Mouse (Mus musculus) heart, embryonic 11.5 days (tissue): ENCODE measurements around the gene Kmt2a. TPM values are rescaled to one million over a fixed set of nuclear protein-coding genes. Genes with fewer than 3 reads are reported as not detected.
A peak's percentile ranks its signal among the peaks of the same experiment; 100 is the strongest.
"Not testable (repeated sequence)": the region's sequence is repeated elsewhere in the genome, so short reads cannot be mapped to it uniquely, and the experiment has no call there.

Source experiments
- ATAC-seq: fragments of 200-750 bp; cut with Nextera tagmentation; replicated peaks from 2 replicates; pipeline ENCODE4 v1.8.0; 2017; ENCODE audit warnings: moderate library complexity; ENCODE audit not compliant: insufficient number of reproducible peaks, low FRiP score, low TSS enrichment
- H3K27ac ChIP-seq: fragments of 300-500 bp; sonication (generic); 2 replicates; pipeline ENCODE4 v1.5.1; 2014; ENCODE audit warnings: mild to moderate bottlenecking, low read depth, low read length
- H3K27me3 ChIP-seq: fragments of 300-500 bp; sonication (generic); 2 replicates; pipeline ENCODE4 v1.6.1; 2014; ENCODE audit warnings: mild to moderate bottlenecking, low read length, mixed read lengths; ENCODE audit not compliant: control insufficient read depth, insufficient read depth
- H3K36me3 ChIP-seq: fragments of 300-500 bp; sonication (generic); 2 replicates; pipeline ENCODE4 v1.6.1; 2014; ENCODE audit warnings: mild to moderate bottlenecking, low read length, moderate library complexity, mixed read lengths; ENCODE audit not compliant: control insufficient read depth, insufficient read depth
- H3K4me1 ChIP-seq: fragments of 300-500 bp; sonication (generic); 2 replicates; pipeline ENCODE4 v1.6.1; 2014; ENCODE audit warnings: low read length; ENCODE audit not compliant: control insufficient read depth, insufficient read depth
- H3K4me2 ChIP-seq: fragments of 300-500 bp; sonication (generic); 2 replicates; pipeline ENCODE4 v1.6.1; 2014; ENCODE audit warnings: mild to moderate bottlenecking, moderate library complexity
- H3K4me3 ChIP-seq: fragments of 300-500 bp; sonication (generic); 2 replicates; pipeline ENCODE4 v1.5.1; 2014; ENCODE audit warnings: low read depth, low read length
- H3K9ac ChIP-seq: fragments of 300-500 bp; sonication (generic); 2 replicates; pipeline ENCODE4 v1.6.1; 2014; ENCODE audit warnings: mild to moderate bottlenecking, low read depth, low read length, moderate library complexity
- H3K9me3 ChIP-seq: fragments of 300-500 bp; sonication (generic); replicated peaks from 2 replicates; pipeline ENCODE4 v1.6.1; 2016; ENCODE audit warnings: low read length; ENCODE audit not compliant: control insufficient read depth
- WGBS: fragments of 180-500 bp; shearing (Covaris S2); extraction: QIAGEN DNeasy Blood & Tissue Kit; methylation state at CpG from one replicate; pipeline ENCODE4 v1.1.7; 2014; ENCODE audit not compliant: insufficient replicate concordance; 5-methylcytosine and 5-hydroxymethylcytosine counted together
- polyA plus RNA-seq: library from polyadenylated mRNA; unstranded; fragments of >200 nt; fragmentation: Nextera tagmentation; extraction: Ambion mirVana; gene quantifications from 2 replicates; pipeline ENCODE4 v1.2.1, GENCODE M21; 2014

Gene Kmt2a
- polyA plus RNA-seq, 1 experiment from 2014 or later, result 13.9 TPM

DNA sequence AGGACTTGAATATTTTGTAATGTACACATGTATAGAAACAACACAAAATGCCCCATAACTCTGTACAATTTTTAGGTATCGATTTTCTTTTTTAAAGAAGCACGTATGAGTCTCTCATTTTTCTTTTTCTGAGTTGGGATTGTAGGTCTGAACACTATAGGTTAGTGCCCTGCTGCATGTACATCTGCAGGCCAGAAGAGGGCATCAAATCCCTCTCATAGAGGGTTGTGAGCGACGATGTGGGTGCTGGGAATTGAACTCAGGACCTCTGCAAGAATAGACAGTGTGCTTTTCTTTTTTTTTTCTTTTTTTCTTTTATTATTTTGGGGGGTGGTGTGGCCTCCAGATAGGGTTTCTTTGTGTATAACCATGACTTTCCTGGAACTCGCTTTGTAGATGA, 109.7 kb downstream of the Kmt2a start:
- Histone ChIP-seq H3K27ac (no peak overlapping the region), H3K4me3 (no peak overlapping the region), H3K4me1 (peaks cover 7% of the 10 kb centered on the region; the same call in 1 of the 2 replicates), H3K4me2 (no peak overlapping the region), H3K36me3 (no peaks in the 10 kb centered on the region; the same call in 1 of the 2 replicates), H3K9ac (no peak overlapping the region), H3K27me3 (no peaks in the 10 kb centered on the region), H3K9me3 (no peaks in the 10 kb centered on the region)
- WGBS, result 90% methylated on average over 5 of the region's 5 CpGs
- no peak for ATAC-seq

DNA sequence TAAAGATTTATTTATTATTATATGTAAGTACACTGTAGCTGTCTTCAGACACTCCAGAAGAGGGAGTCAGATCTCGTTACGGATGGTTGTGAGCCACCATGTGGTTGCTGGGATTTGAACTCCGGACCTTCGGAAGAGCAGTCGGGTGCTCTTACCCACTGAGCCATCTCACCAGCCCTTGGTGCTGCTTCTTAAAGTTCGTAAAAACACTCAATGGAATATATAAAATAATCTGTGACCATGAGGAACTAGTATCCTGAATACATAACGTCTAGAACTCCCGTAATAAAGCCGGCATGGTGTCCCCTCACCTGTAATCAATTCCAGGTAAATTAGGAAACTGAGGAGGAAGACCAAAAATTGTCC, 113.1 kb downstream of the Kmt2a start:
- 42% methylated on average over 7 of the region's 9 CpGs for WGBS
- Histone ChIP-seq H3K4me2 (peak overlapping the region; percentile 39), H3K4me3 (peak overlapping the region; percentile 92), H3K27ac (peak overlapping the region; percentile 91; the same call in 1 of the 2 replicates)
- not testable (repeated sequence) for H3K4me1 ChIP-seq, H3K27me3 ChIP-seq, H3K9ac ChIP-seq, ATAC-seq, H3K9me3 ChIP-seq, H3K36me3 ChIP-seq

DNA sequence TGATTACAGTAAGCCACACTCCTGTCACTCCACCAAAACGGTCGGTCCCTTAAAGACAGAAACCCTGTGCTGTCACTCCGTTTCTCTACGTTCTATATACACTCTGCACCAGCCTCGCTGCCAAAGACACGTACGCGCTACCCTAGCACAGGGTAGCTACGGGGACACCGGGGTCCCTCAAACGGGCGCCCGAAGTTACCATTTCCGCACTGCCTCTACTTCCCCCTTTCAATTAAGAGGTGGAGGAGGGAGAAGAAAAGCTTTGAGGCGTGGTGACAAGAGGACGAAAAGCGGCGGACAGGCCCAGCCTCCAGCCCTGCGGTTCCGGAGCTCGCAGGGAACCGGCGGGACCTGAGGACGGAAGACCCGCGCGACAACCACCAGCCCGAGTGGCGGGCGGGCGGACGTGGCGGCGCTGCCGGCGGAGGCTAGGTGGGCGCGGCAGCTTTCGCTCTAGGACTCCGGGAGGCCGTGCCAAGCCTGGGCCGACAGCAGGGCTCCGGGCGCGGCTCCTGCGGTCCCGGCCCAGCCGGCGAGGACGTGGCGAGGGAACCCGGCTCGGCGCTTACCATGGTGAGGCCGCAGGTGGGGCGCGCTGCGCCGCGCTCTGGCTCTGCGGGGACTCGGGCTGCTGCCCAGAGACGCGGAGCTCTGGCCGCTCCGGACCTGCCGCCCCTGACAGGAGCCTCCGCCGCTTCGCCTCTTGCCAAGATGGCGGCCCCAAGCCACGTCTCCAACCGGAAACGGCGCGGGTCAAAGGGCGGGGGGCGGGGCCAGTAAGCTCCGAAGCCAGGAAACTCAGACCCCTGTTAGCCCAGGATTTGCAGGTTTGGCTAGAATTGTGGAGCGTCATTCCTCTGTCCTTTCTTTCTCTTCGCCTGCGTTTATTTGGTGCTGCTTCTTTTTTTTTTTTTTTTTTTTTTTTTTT, 113.7 kb downstream of the Kmt2a start, which contains the start of the genes Arcn1 and Ift46:
Gene Arcn1 (minus strand): TSS at position 745 of the 928 bp plus-strand sequence.
Gene Ift46 (plus strand): TSS at position 808 of the 928 bp plus-strand sequence.
- peaks cover 11% of the 10 kb centered on the region; the same call in 1 of the 2 replicates for H3K4me1 ChIP-seq
- H3K9me3 ChIP-seq, result no peaks in the 10 kb centered on the region
- H3K4me3 ChIP-seq, result peak within 1 kb of the TSS; percentile 92
- ATAC-seq, result peak; percentile 86
- H3K4me2 ChIP-seq, result peak within 1 kb of the TSS; percentile 75
- no peaks in the 10 kb centered on the region for H3K27me3 ChIP-seq
- under 1% methylated on average over 70 of the region's 82 CpGs for WGBS
- no peaks in the 10 kb centered on the region for H3K36me3 ChIP-seq
- peak within 1 kb of the TSS; percentile 91 for H3K27ac ChIP-seq
- H3K9ac ChIP-seq, result peak within 1 kb of the TSS; percentile 81

DNA sequence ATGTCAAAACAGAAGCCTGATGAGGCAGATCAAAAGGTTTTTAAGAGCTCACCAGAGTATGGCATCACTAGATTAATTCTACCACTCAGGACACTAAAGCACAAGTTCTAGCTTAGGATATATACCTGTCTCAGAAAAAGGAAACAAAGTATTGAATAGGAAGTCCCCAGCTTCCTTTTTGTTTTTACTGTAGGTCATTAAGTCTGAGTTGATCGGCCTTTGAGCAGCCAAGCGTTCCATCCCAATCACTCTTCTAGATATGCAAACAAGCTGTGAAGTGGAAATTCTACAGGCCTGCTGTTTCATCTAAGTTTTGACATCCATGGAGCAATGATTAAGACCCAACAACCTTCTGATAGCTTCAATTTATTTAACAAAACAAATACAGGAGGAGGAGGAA, 120.2 kb downstream of the Kmt2a start:
- peaks cover 13% of the 10 kb centered on the region; the same call in 1 of the 2 replicates for H3K4me1 ChIP-seq
- no peak overlapping the region for H3K4me3 ChIP-seq
- no peak overlapping the region for H3K9ac ChIP-seq
- no peak overlapping the region for H3K4me2 ChIP-seq
- no peak overlapping the region for H3K27ac ChIP-seq
- no peaks in the 10 kb centered on the region for H3K27me3 ChIP-seq
- no peak for ATAC-seq
- no peaks in the 10 kb centered on the region for H3K9me3 ChIP-seq
- 59% methylated on average over 2 of the region's 2 CpGs for WGBS
- H3K36me3 ChIP-seq, result peaks cover 13% of the 10 kb centered on the region

Other genes with a start within 250 kb of the Kmt2a start
- gene Treh, start 208.1 kb downstream of the Kmt2a start, polyA plus RNA-seq, result not detected in 2 replicates
- 23.6 and 24.2 TPM in 2 replicates for gene Phldb1, start 146.1 kb downstream of the Kmt2a start, polyA plus RNA-seq
- 139 and 168 TPM in 2 replicates for gene Arcn1, start 113.5 kb downstream of the Kmt2a start, polyA plus RNA-seq
- 71.4 and 72.5 TPM in 2 replicates for gene Ift46, start 113.4 kb downstream of the Kmt2a start, polyA plus RNA-seq
- 0.80 and 0.90 TPM in 2 replicates for gene Tmem25, start 82.0 kb downstream of the Kmt2a start, polyA plus RNA-seq
- 0.24 TPM in 1 of 2 replicates, not detected in the other for gene Ttc36, start 78.2 kb downstream of the Kmt2a start, polyA plus RNA-seq
- 943 and 1,030 TPM in 2 replicates for gene Atp5l, start 39.4 kb upstream of the Kmt2a start, polyA plus RNA-seq
- 22.7 and 26.5 TPM in 2 replicates for gene Ube4a, start 84.3 kb upstream of the Kmt2a start, polyA plus RNA-seq
- gene Cd3g, start 99.1 kb upstream of the Kmt2a start, polyA plus RNA-seq, result not detected in 2 replicates
- gene Cd3d, start 100.5 kb upstream of the Kmt2a start, polyA plus RNA-seq, result not detected in 2 replicates
- gene Cd3e, start 128.3 kb upstream of the Kmt2a start, polyA plus RNA-seq, result not detected in 2 replicates
- gene Mpzl2, start 158.5 kb upstream of the Kmt2a start, polyA plus RNA-seq, result 0.25 and 1.3 TPM in 2 replicates
- 1.6 and 1.7 TPM in 2 replicates for gene Mpzl3, start 173.9 kb upstream of the Kmt2a start, polyA plus RNA-seq
- 0.31 and 0.36 TPM in 2 replicates for gene Jaml, start 197.9 kb upstream of the Kmt2a start, polyA plus RNA-seq
- gene Scn2b, start 236.5 kb upstream of the Kmt2a start, polyA plus RNA-seq, result 2.3 and 3.2 TPM in 2 replicates